Mouse (Mus musculus): ENCODE measurements at regions not wholly inside any gene's neighbourhood (a gene's known extent, or its start where the extent isn't known, plus 50 kb on each side); places are given as distances from the start of the nearest gene placed in this dataset.
"Not testable (repeated sequence)": the region's sequence is repeated elsewhere in the genome, so short reads cannot be mapped to it uniquely, and the experiment has no call there.

- Histone ChIP-seq H3K4me1 (replicated peaks) (no peaks in the 10 kb centered on the region), H3K36me3 (no peaks in the 10 kb centered on the region), H3K4me2 (no peak overlapping the region), H3K4me3 (replicated peaks) (no peak overlapping the region), H3K9ac (replicated peaks) (no peak overlapping the region), H3K27ac (no peak overlapping the region), H3K9me3 (no peaks in the 10 kb centered on the region), H3K27me3 (no peaks in the 10 kb centered on the region)
- no peak for ATAC-seq (ENCODE audit: insufficient number of reproducible peaks, insufficient read depth, low FRiP score, low TSS enrichment, low read depth)
- WGBS, result 57% methylated on average over 1 of the region's 1 CpGs
Observed at GRCm38 (mm10) chr16:86516935-86517334, 615.3 kb upstream of the Adamts5 start.

GRCm38 (mm10) chr16:86516144-86516543, 614.5 kb upstream of the Adamts5 start:
- H3K27me3 ChIP-seq, result no peaks in the 10 kb centered on the region
- H3K36me3 ChIP-seq, result no peaks in the 10 kb centered on the region
- H3K9ac ChIP-seq (replicated peaks), result no peak overlapping the region
- no peak overlapping the region for H3K4me2 ChIP-seq
- no peak for ATAC-seq (ENCODE audit: insufficient number of reproducible peaks, insufficient read depth, low FRiP score, low TSS enrichment, low read depth)
- H3K9me3 ChIP-seq, result no peaks in the 10 kb centered on the region
- no peak overlapping the region for H3K4me3 ChIP-seq (replicated peaks)
- WGBS, result 79% methylated on average over 3 of the region's 3 CpGs
- H3K4me1 ChIP-seq (replicated peaks), result no peaks in the 10 kb centered on the region
- no peak overlapping the region for H3K27ac ChIP-seq

GRCm38 (mm10) chr16:86501074-86501952, 599.7 kb upstream of the Adamts5 start:
- Histone ChIP-seq H3K4me1 (replicated peaks) (no peaks in the 10 kb centered on the region), H3K4me3 (replicated peaks) (no peak overlapping the region), H3K9ac (replicated peaks) (no peak overlapping the region), H3K9me3 (no peaks in the 10 kb centered on the region), H3K4me2 (no peak overlapping the region), H3K27ac (no peak overlapping the region), H3K36me3 (no peaks in the 10 kb centered on the region), H3K27me3 (no peaks in the 10 kb centered on the region)
- ATAC-seq (ENCODE audit: insufficient number of reproducible peaks, insufficient read depth, low FRiP score, low TSS enrichment, low read depth), result no peak
- WGBS, result 75% methylated on average over 3 of the region's 3 CpGs

GRCm38 (mm10) chr16:86475145-86475544, 573.5 kb upstream of the Adamts5 start:
- Histone ChIP-seq H3K36me3 (no peaks in the 10 kb centered on the region), H3K27me3 (no peaks in the 10 kb centered on the region), H3K4me1 (replicated peaks) (no peaks in the 10 kb centered on the region), H3K9me3 (no peaks in the 10 kb centered on the region), H3K4me3 (replicated peaks) (no peak overlapping the region), H3K27ac (no peak overlapping the region), H3K4me2 (no peak overlapping the region), H3K9ac (replicated peaks) (no peak overlapping the region)
- WGBS, result 62% methylated on average over 1 of the region's 1 CpGs
- ATAC-seq (ENCODE audit: insufficient number of reproducible peaks, insufficient read depth, low FRiP score, low TSS enrichment, low read depth), result no peak

- 62% methylated on average over 4 of the region's 4 CpGs for WGBS
- no peak for ATAC-seq (ENCODE audit: insufficient number of reproducible peaks, insufficient read depth, low FRiP score, low TSS enrichment, low read depth)
- no peaks in the 10 kb centered on the region for H3K9me3 ChIP-seq
- no peak overlapping the region for H3K27ac ChIP-seq
- H3K4me1 ChIP-seq (replicated peaks), result no peaks in the 10 kb centered on the region
- H3K36me3 ChIP-seq, result no peaks in the 10 kb centered on the region
- H3K4me3 ChIP-seq (replicated peaks), result no peak overlapping the region
- no peak overlapping the region for H3K4me2 ChIP-seq
- H3K27me3 ChIP-seq, result no peaks in the 10 kb centered on the region
- no peak overlapping the region for H3K9ac ChIP-seq (replicated peaks)
Observed at GRCm38 (mm10) chr16:86473059-86473740, 571.6 kb upstream of the Adamts5 start.

- no peak overlapping the region for H3K9ac ChIP-seq (replicated peaks)
- H3K4me1 ChIP-seq (replicated peaks), result peaks cover 5% of the 10 kb centered on the region; the same call in 1 of the 2 replicates
- no peaks in the 10 kb centered on the region for H3K36me3 ChIP-seq
- H3K9me3 ChIP-seq, result no peaks in the 10 kb centered on the region
- H3K4me3 ChIP-seq (replicated peaks), result no peak overlapping the region
- no peak overlapping the region for H3K4me2 ChIP-seq
- ATAC-seq (ENCODE audit: insufficient number of reproducible peaks, insufficient read depth, low FRiP score, low TSS enrichment, low read depth), result no peak
- H3K27me3 ChIP-seq, result no peaks in the 10 kb centered on the region
- 80% methylated on average over 9 of the region's 9 CpGs for WGBS
- H3K27ac ChIP-seq, result no peak overlapping the region
Observed at GRCm38 (mm10) chr16:86461073-86461472, 559.4 kb upstream of the Adamts5 start.

- Histone ChIP-seq H3K4me2 (no peak overlapping the region), H3K27me3 (no peaks in the 10 kb centered on the region), H3K9me3 (no peaks in the 10 kb centered on the region), H3K9ac (replicated peaks) (no peak overlapping the region), H3K36me3 (no peaks in the 10 kb centered on the region), H3K4me1 (replicated peaks) (peaks cover 5% of the 10 kb centered on the region; the same call in 1 of the 2 replicates), H3K4me3 (replicated peaks) (no peak overlapping the region), H3K27ac (no peak overlapping the region)
- WGBS, result 76% methylated on average over 3 of the region's 3 CpGs
- ATAC-seq (ENCODE audit: insufficient number of reproducible peaks, insufficient read depth, low FRiP score, low TSS enrichment, low read depth), result no peak
Observed at GRCm38 (mm10) chr16:86456649-86457048, 555.0 kb upstream of the Adamts5 start.

GRCm38 (mm10) chr16:86454810-86455209, 553.2 kb upstream of the Adamts5 start:
- Histone ChIP-seq H3K27me3 (no peaks in the 10 kb centered on the region), H3K9me3 (no peaks in the 10 kb centered on the region), H3K4me3 (replicated peaks) (no peak overlapping the region), H3K9ac (replicated peaks) (no peak overlapping the region), H3K27ac (no peak overlapping the region), H3K36me3 (no peaks in the 10 kb centered on the region), H3K4me2 (no peak overlapping the region), H3K4me1 (replicated peaks) (no peaks in the 10 kb centered on the region)
- no peak for ATAC-seq (ENCODE audit: insufficient number of reproducible peaks, insufficient read depth, low FRiP score, low TSS enrichment, low read depth)
- WGBS, result 71% methylated on average over 3 of the region's 3 CpGs

- no peaks in the 10 kb centered on the region for H3K4me1 ChIP-seq (replicated peaks)
- H3K4me2 ChIP-seq, result no peak overlapping the region
- H3K36me3 ChIP-seq, result no peaks in the 10 kb centered on the region
- H3K9ac ChIP-seq (replicated peaks), result no peak overlapping the region
- no peaks in the 10 kb centered on the region for H3K9me3 ChIP-seq
- no peak for ATAC-seq (ENCODE audit: insufficient number of reproducible peaks, insufficient read depth, low FRiP score, low TSS enrichment, low read depth)
- no peaks in the 10 kb centered on the region for H3K27me3 ChIP-seq
- H3K4me3 ChIP-seq (replicated peaks), result no peak overlapping the region
- no peak overlapping the region for H3K27ac ChIP-seq
Observed at GRCm38 (mm10) chr16:86454031-86454430, 552.4 kb upstream of the Adamts5 start.

- Histone ChIP-seq H3K4me1 (replicated peaks) (no peaks in the 10 kb centered on the region), H3K4me3 (replicated peaks) (no peak overlapping the region), H3K4me2 (no peak overlapping the region), H3K27me3 (no peaks in the 10 kb centered on the region), H3K36me3 (no peaks in the 10 kb centered on the region), H3K9ac (replicated peaks) (no peak overlapping the region), H3K9me3 (no peaks in the 10 kb centered on the region), H3K27ac (no peak overlapping the region)
- WGBS, result 29% methylated on average over 1 of the region's 1 CpGs
- no peak for ATAC-seq (ENCODE audit: insufficient number of reproducible peaks, insufficient read depth, low FRiP score, low TSS enrichment, low read depth)
Observed at GRCm38 (mm10) chr16:86448478-86449160, 547.0 kb upstream of the Adamts5 start.

- not testable (repeated sequence) for H3K4me1 ChIP-seq (replicated peaks)
- WGBS, result 9% methylated on average over 5 of the region's 5 CpGs
Observed at GRCm38 (mm10) chr16:86419458-86419857, 517.8 kb upstream of the Adamts5 start.

More at GRCm38 (mm10) chr16:86419458-86419857, 517.8 kb upstream of the Adamts5 start:
- H3K9ac ChIP-seq (replicated peaks); H3K4me3 ChIP-seq (replicated peaks); H3K4me2 ChIP-seq; H3K27me3 ChIP-seq; H3K9me3 ChIP-seq; ATAC-seq (ENCODE audit: insufficient number of reproducible peaks, insufficient read depth, low FRiP score, low TSS enrichment, low read depth); H3K27ac ChIP-seq; H3K36me3 ChIP-seq: not testable (repeated sequence)
